Comparison of ENCODE assay signal across 9 mouse cellular contexts in genomic region chr9:65975886-65976285, GRCm38 (mm10).
DNase-seq lines count a peak whose midpoint lies in the region; ATAC-seq lines count a peak whose summit lies in the region.
"Had no signal": no experiment of that assay in that cellular context is flagged by ENCODE, and none has a peak within 500 bp of the region (broad histone marks: within the 10 kb centered on the region; RNA-seq: fewer than 3 reads in every experiment).

No protein-coding gene starts in this region.

- no peak for ATAC-seq in hindbrain, embryonic 16.5 days
- ATAC-seq: intestine, postnatal 0 days had no signal

- no peaks in the 10 kb centered on the region for H3K4me1 ChIP-seq in hindbrain, embryonic 16.5 days (ENCODE audit: control insufficient read depth, insufficient read depth, low read depth, low read length)

- H3K27ac ChIP-seq in hindbrain, embryonic 16.5 days (ENCODE audit: low read depth, low read length): no peak overlapping the region

- H3K4me2 ChIP-seq in hindbrain, embryonic 16.5 days (ENCODE audit: low read length): no peak overlapping the region

- no peaks in the 10 kb centered on the region for H3K27me3 ChIP-seq in hindbrain, embryonic 16.5 days (replicated peaks; ENCODE audit: control insufficient read depth, insufficient read depth, low read length)

- H3K9ac ChIP-seq in hindbrain, embryonic 16.5 days (ENCODE audit: low read depth, low read length): no peak overlapping the region

- H3K36me3 ChIP-seq in hindbrain, embryonic 16.5 days (ENCODE audit: control insufficient read depth, insufficient read depth, low read length): no peaks in the 10 kb centered on the region

- H3K9me3 ChIP-seq in hindbrain, embryonic 16.5 days (ENCODE audit: control insufficient read depth, low read length): no peaks in the 10 kb centered on the region

- no peak overlapping the region for H3K4me3 ChIP-seq in hindbrain, embryonic 16.5 days (ENCODE audit: low read length)
- H3K4me3 ChIP-seq: erythroblast, embryonic 14.5 days had no signal

- peak; percentile 41 to 55 for DNase-seq in kidney, postnatal 25 days
- no peak for DNase-seq in kidney, adult 18-20 months
- peak; percentile 59 for DNase-seq in adipocyte (ENCODE audit: low spot score)
- DNase-seq in cerebellum, adult 18-20 months: peak; percentile 57 to 60
- DNase-seq in layer of hippocampus, adult 11-12 months (ENCODE audit: low spot score): peak; percentile 47
- no peak for DNase-seq in ovary, postnatal 36 days (ENCODE audit: low spot score)

Comparison
In these comparisons a context has a peak if more than half of its experiments do, and no peak if none do; other contexts are left out.
1. DNase-seq: peak in kidney, postnatal 25 days (2 of 2), adipocyte (single experiment), cerebellum, adult 18-20 months (2 of 2) and layer of hippocampus, adult 11-12 months (single experiment); none in kidney, adult 18-20 months (single experiment) and ovary, postnatal 36 days (single experiment).